Mouse (Mus musculus): ENCODE results near the gene Tnfrsf11a.

DNA sequence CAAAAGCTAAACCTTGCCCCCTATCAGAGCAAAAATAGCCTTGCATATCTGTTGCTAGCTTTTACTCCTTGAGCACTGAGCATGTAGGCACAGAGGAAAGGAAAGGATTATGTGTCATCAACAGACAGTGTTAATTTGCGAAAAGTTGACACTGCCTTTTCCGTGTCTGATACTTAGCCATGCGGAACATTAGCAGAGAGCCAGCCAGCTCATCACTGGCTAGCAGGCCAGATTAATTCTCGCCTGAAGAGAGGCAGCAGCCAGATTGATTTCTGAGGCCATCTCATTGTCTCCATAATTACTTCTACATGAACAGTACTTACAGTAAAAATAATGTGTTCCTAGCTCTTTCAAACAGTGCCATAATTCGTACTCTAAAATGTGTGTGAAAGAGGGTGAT lies 48.7 kb downstream of the Tnfrsf11a start:
- no peak for TF ChIP-seq CTCF (IDR thresholded peaks at IDR 0.05; ENCODE audit: insufficient read depth, low read length)
- TF ChIP-seq POLR2A (IDR thresholded peaks at IDR 0.05; ENCODE audit: borderline replicate concordance, extremely low read depth, low read depth, low read length) = no peak
